Mouse (Mus musculus) MEL (cell line): ENCODE measurements at regions not wholly inside any gene's neighbourhood (a gene's known extent, or its start where the extent isn't known, plus 50 kb on each side); places are given as distances from the start of the nearest gene placed in this dataset.
A peak's percentile ranks its signal among the peaks of the same experiment; 100 is the strongest.

Source experiments
- CHD2 ChIP-seq: IDR thresholded peaks from 2 replicates; pipeline ENCODE4 v1.6.1; 2011; ENCODE audit warnings: low read length, improper control_type of control experiment
- CTCF ChIP-seq, 3 experiments: IDR thresholded peaks in 2 of 3; conservative IDR thresholded peaks in 1 of 3; 2 replicates each; pipeline ENCODE4 v1.5.1; 2011 to 2012; ENCODE audit warnings: low read length in 3 of 3, low read depth in 2 of 3, mild to moderate bottlenecking in 2 of 3, improper control_type of control experiment in 1 of 3, inconsistent platforms in 1 of 3, mixed read lengths in 1 of 3, moderate library complexity in 1 of 3; ENCODE audit not compliant: control insufficient read depth in 1 of 3, insufficient read depth in 1 of 3, poor library complexity in 1 of 3, severe bottlenecking in 1 of 3
- GATA1 ChIP-seq: IDR thresholded peaks from 2 replicates; pipeline ENCODE4 v1.6.1; 2011; ENCODE audit warnings: low read depth, low read length, improper control_type of control experiment
- KAT2A ChIP-seq: conservative IDR thresholded peaks from 2 replicates; pipeline ENCODE4 v1.6.1; 2012; ENCODE audit warnings: low read depth, low read length, improper control_type of control experiment, inconsistent platforms
- MEF2A ChIP-seq: IDR thresholded peaks from 2 replicates; pipeline ENCODE4 v1.6.1; 2014; ENCODE audit warnings: low read depth, mild to moderate bottlenecking, inconsistent platforms, low read length, improper control_type of control experiment; ENCODE audit not compliant: poor library complexity, insufficient replicate concordance, severe bottlenecking; ENCODE audit errors: extremely low read depth
- NELFE ChIP-seq: IDR thresholded peaks from 2 replicates; pipeline ENCODE4 v1.6.1; 2011; ENCODE audit warnings: low read depth, low read length, improper control_type of control experiment
- POLR2A ChIP-seq, 2 experiments: IDR thresholded peaks; 2 replicates each; pipeline ENCODE4 v1.6.1; 2011 to 2012; ENCODE audit warnings: low read length in 2 of 2, mild to moderate bottlenecking in 2 of 2, control low read depth in 1 of 2, improper control_type of control experiment in 1 of 2, low read depth in 1 of 2, moderate library complexity in 1 of 2; ENCODE audit not compliant: control insufficient read depth in 1 of 2, insufficient read depth in 1 of 2, poor library complexity in 1 of 2
- TAL1 ChIP-seq: IDR thresholded peaks from 2 replicates; pipeline ENCODE4 v1.6.1; 2012; ENCODE audit warnings: mild to moderate bottlenecking, inconsistent platforms, low read length, moderate library complexity, mixed read lengths
- TBP ChIP-seq: IDR thresholded peaks from 2 replicates; pipeline ENCODE4 v1.8.0; 2011; ENCODE audit warnings: low read depth, low read length, improper control_type of control experiment

DNA sequence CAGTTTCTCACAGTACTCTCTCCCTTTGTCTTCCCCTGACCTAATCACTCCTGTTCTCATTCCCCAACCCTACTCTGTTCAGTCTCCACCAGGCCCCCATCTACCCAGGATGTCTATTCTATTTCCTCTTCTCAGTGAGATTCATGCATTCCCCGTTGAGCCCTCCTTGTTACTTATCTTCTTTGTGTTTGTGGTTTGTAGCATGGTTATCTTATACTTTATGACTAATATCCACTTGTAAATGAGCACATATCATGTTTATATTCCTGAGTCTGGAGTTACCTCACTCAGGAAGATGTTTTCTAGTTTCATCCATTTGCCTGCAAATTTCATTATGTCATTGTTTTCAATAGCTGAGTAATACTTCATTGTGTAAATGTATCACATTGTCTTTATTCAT, 111.0 kb upstream of the Elavl2 start:
- TF ChIP-seq POLR2A (IDR thresholded peaks at IDR 0.05; ENCODE audit: control insufficient read depth in 1 of 2, insufficient read depth in 1 of 2, low read depth in 1 of 2, low read length in 2 of 2, poor library complexity in 1 of 2) (no peak), NELFE (no peak), MEF2A (no peak), KAT2A (no peak), CTCF (IDR thresholded peaks at IDR 0.05 in 2 of 3, conservative IDR thresholded peaks at IDR 0.05 in 1 of 3; ENCODE audit: control insufficient read depth in 1 of 3, insufficient read depth in 1 of 3, low read depth in 2 of 3, low read length in 3 of 3, poor library complexity in 1 of 3, severe bottlenecking in 1 of 3) (no peak), TBP (no peak), CHD2 (no peak), GATA1 (peak; percentile 78), TAL1 (no peak)
